Mouse (Mus musculus): ENCODE results near the gene Rpp21.

- TF ChIP-seq CTCF (IDR thresholded peaks at IDR 0.05; ENCODE audit: control insufficient read depth, insufficient read depth, insufficient read length) = no peak
- no peak for TF ChIP-seq MYOG (IDR thresholded peaks at IDR 0.05; ENCODE audit: control insufficient read depth, extremely low read depth, insufficient read length)
- no peak for TF ChIP-seq CEBPB (IDR thresholded peaks at IDR 0.05; ENCODE audit: low read depth)
- TF ChIP-seq MAX (IDR thresholded peaks at IDR 0.05) = no peak
- no peak for TF ChIP-seq USF1 (IDR thresholded peaks at IDR 0.05; ENCODE audit: low read depth)
- no peak for TF ChIP-seq FOSL1 (IDR thresholded peaks at IDR 0.05; ENCODE audit: insufficient read depth, low read length, poor library complexity, severe bottlenecking)
Measured at GRCm38 (mm10) chr17:36272643-36273366, 14.9 kb upstream of the Rpp21 start.

Data from C2C12 (cell line).